Mouse (Mus musculus) embryonic fibroblast, embryonic 13.5 days (primary cell): ENCODE measurements around the gene Hkdc1.
A peak's percentile ranks its signal among the peaks of the same experiment; 100 is the strongest.

Source experiments
- CTCF ChIP-seq: IDR thresholded peaks from 2 replicates; pipeline ENCODE4 v1.5.1; 2011; ENCODE audit warnings: mild to moderate bottlenecking, control low read depth, low read length, moderate library complexity, borderline replicate concordance; ENCODE audit not compliant: insufficient read depth
- POLR2A ChIP-seq: IDR thresholded peaks from 2 replicates; pipeline ENCODE4 v1.6.1; 2011; ENCODE audit warnings: low read depth, mild to moderate bottlenecking, control low read depth, low read length, moderate library complexity

DNA sequence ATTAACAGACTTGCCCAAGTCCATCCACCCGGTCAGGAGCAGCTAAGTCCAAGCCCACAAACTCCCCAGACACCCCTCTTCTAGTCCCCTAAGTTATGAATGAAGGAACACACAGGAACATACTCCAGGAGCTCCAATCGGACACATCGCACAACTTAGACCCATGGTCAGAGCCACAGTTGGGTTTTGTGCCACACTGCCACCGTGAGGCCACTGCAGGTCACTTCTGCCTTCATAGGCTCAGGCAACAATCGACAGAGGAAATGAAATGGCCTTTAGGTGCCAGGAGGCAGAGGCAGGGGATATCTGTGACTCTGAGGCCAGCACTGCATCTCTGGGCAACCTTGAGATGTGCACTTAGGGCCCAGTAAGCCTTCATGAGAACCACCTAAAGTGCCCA, 11.3 kb downstream of the Hkdc1 start:
- TF ChIP-seq CTCF (peak; percentile 95), POLR2A (no peak)
